Mouse (Mus musculus): ENCODE measurements around the gene Wbp1l. TPM values are rescaled to one million over a fixed set of nuclear protein-coding genes. Genes with fewer than 3 reads are reported as not detected.

Gene Wbp1l
- total and polyA plus RNA-seq, 3 experiments, result 52.9 to 70.0 TPM; not detected in 1

GRCm38 (mm10) chr19:46689460-46690372 is 90.8 kb downstream of the Wbp1l start, which contains the start of gene Borcs7 (continued):
- TF ChIP-seq CTCF (IDR thresholded peaks at IDR 0.05 in 2 of 3, conservative IDR thresholded peaks at IDR 0.05 in 1 of 3; ENCODE audit: control insufficient read depth in 1 of 3, insufficient read depth in 1 of 3, low read depth in 2 of 3, low read length in 3 of 3, poor library complexity in 1 of 3, severe bottlenecking in 1 of 3) (no peak), MEF2A (IDR thresholded peaks at IDR 0.05; ENCODE audit: extremely low read depth, insufficient replicate concordance, low read depth, low read length, poor library complexity, severe bottlenecking) (no peak), CHD1 (IDR thresholded peaks at IDR 0.05; ENCODE audit: low read depth, low read length) (no peak), MYB (IDR thresholded peaks at IDR 0.05; ENCODE audit: low read depth, low read length) (no peak)

DNA sequence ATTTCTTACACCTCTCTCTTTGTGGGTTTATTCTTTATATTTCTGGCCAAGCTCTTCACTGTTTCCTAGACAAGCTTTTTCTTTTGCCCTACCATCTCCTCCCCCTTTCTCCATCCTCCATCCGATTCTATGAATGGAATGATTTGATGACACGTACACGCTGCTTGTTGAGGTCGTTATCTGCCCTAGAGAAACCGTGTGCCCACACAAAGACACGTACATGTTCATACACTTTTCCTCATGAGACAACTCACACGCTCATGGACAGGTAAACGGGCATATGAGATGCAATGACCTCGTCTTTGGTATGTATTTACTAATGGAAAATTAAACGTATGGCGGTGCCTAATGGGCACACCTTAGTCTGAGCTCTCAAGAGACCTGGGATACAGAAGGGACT is 91.5 kb downstream of the Wbp1l start:
- Histone ChIP-seq H3K9me3 (replicated peaks; ENCODE audit: insufficient read depth, low read length) (no peaks in the 10 kb centered on the region), H3K9ac (ENCODE audit: control insufficient read depth, low read depth, low read length, poor library complexity, severe bottlenecking) (peak overlapping the region; percentile 57), H3K27ac (ENCODE audit: control insufficient read depth, low read depth, low read length) (peak overlapping the region; percentile 50), H3K4me3 (ENCODE audit: control insufficient read depth in 1 of 2, insufficient read depth in 1 of 2, low read depth in 2 of 2, low read length in 2 of 2) (peak overlapping the region; percentile 71 to 93), H3K4me1 (ENCODE audit: control insufficient read depth in 1 of 2, insufficient read depth in 2 of 2, low read length in 2 of 2) (peaks cover 9 to 29% of the 10 kb centered on the region in 2 experiments), H3K79me2 (ENCODE audit: control insufficient read depth, insufficient read depth, low read length, poor library complexity) (peaks cover 5% of the 10 kb centered on the region), H3K27me3 (ENCODE audit: control insufficient read depth in 1 of 2, insufficient read depth in 2 of 2, low read length in 2 of 2) (no peaks in the 10 kb centered on the region), H3K36me3 (ENCODE audit: control insufficient read depth in 1 of 2, insufficient read depth in 2 of 2, low read length in 2 of 2) (peaks cover 0 to 21% of the 10 kb centered on the region in 2 experiments; a peak in 2 of 4 replicates)
- TF ChIP-seq KAT2A (conservative IDR thresholded peaks at IDR 0.05; ENCODE audit: low read depth, low read length), result no peak
- TF ChIP-seq MXI1 (IDR thresholded peaks at IDR 0.05; ENCODE audit: low read depth, low read length), result 0 out of 2 replicates have a peak, but pooled peaks have one; percentile 2
- no peak for TF ChIP-seq POLR2AphosphoS5 (IDR thresholded peaks at IDR 0.05; ENCODE audit: borderline replicate concordance, low read depth, low read length)
- no peak for TF ChIP-seq E2F4 (IDR thresholded peaks at IDR 0.05; ENCODE audit: borderline replicate concordance, low read depth, low read length)
- TF ChIP-seq CHD2 (IDR thresholded peaks at IDR 0.05; ENCODE audit: low read length), result no peak
- no peak for TF ChIP-seq UBTF (IDR thresholded peaks at IDR 0.05; ENCODE audit: borderline replicate concordance, insufficient read depth, low read depth, low read length)
- TF ChIP-seq CTCF (IDR thresholded peaks at IDR 0.05 in 2 of 3, conservative IDR thresholded peaks at IDR 0.05 in 1 of 3; ENCODE audit: control insufficient read depth in 1 of 3, insufficient read depth in 1 of 3, low read depth in 2 of 3, low read length in 3 of 3, poor library complexity in 1 of 3, severe bottlenecking in 1 of 3), result no peak
- TF ChIP-seq ZC3H11A (IDR thresholded peaks at IDR 0.05; ENCODE audit: low read depth, low read length), result no peak
- DNase-seq (ENCODE audit: low read depth, low spot score), result no peak

DNA sequence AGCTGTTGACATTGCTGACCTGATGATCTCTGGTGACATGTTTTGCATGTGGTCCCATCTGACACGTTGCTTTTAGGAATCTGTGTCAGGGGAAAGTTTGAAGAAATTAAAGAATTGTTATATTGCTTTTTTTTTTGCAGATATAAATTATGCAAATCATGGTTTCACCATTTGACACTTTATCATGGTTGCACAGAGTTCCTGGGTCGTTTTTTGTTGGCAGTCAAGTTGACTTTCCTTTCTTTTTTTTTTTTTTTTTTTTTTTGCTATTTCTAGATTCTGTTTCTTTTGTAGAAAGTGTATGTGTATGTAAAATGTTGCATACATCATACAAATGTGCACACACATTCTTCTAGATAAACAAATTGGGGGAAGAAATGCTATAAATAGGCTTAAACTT is 92.2 kb downstream of the Wbp1l start:
- peak; percentile 73 for DNase-seq (ENCODE audit: low read depth, low spot score)
- Histone ChIP-seq H3K4me1 (ENCODE audit: control insufficient read depth in 1 of 2, insufficient read depth in 2 of 2, low read length in 2 of 2) (peaks cover 9 to 29% of the 10 kb centered on the region in 2 experiments), H3K27ac (ENCODE audit: control insufficient read depth, low read depth, low read length) (peak overlapping the region; percentile 50), H3K27me3 (ENCODE audit: control insufficient read depth in 1 of 2, insufficient read depth in 2 of 2, low read length in 2 of 2) (no peaks in the 10 kb centered on the region), H3K9ac (ENCODE audit: control insufficient read depth, low read depth, low read length, poor library complexity, severe bottlenecking) (peak overlapping the region; percentile 57), H3K9me3 (replicated peaks; ENCODE audit: insufficient read depth, low read length) (no peaks in the 10 kb centered on the region), H3K79me2 (ENCODE audit: control insufficient read depth, insufficient read depth, low read length, poor library complexity) (peaks cover 5% of the 10 kb centered on the region), H3K36me3 (ENCODE audit: control insufficient read depth in 1 of 2, insufficient read depth in 2 of 2, low read length in 2 of 2) (peaks cover 0 to 21% of the 10 kb centered on the region in 2 experiments; a peak in 2 of 4 replicates), H3K4me3 (ENCODE audit: control insufficient read depth in 1 of 2, insufficient read depth in 1 of 2, low read depth in 2 of 2, low read length in 2 of 2) (peak overlapping the region; percentile 71 to 93)
- TF ChIP-seq ELF1 (IDR thresholded peaks at IDR 0.05; ENCODE audit: low read depth, low read length) (0 out of 2 replicates have a peak, but pooled peaks have one; percentile 31), GATA1 (IDR thresholded peaks at IDR 0.05; ENCODE audit: low read depth, low read length) (peak; percentile 74), TCF12 (IDR thresholded peaks at IDR 0.05; ENCODE audit: low read depth, low read length) (peak; percentile 91), MEF2A (IDR thresholded peaks at IDR 0.05; ENCODE audit: extremely low read depth, insufficient replicate concordance, low read depth, low read length, poor library complexity, severe bottlenecking) (0 out of 2 replicates have a peak, but pooled peaks have one; percentile 51), RCOR1 (IDR thresholded peaks at IDR 0.05; ENCODE audit: low read depth, low read length) (peak; percentile 90), ZNF384 (IDR thresholded peaks at IDR 0.05; ENCODE audit: low read depth, low read length) (peak; percentile 99), JUND (IDR thresholded peaks at IDR 0.05; ENCODE audit: low read depth, low read length) (no peak), TAL1 (IDR thresholded peaks at IDR 0.05; ENCODE audit: low read length) (peak; percentile 63), MAFK (IDR thresholded peaks at IDR 0.05; ENCODE audit: borderline replicate concordance, low read depth, low read length) (peak; percentile 56; the same call in 1 of the 2 replicates), ZKSCAN1 (IDR thresholded peaks at IDR 0.05; ENCODE audit: low read depth, low read length) (peak; percentile 68; the same call in 1 of the 2 replicates), HCFC1 (IDR thresholded peaks at IDR 0.05; ENCODE audit: low read depth, low read length) (no peak; the same call in 1 of the 2 replicates), CHD2 (IDR thresholded peaks at IDR 0.05; ENCODE audit: low read length) (no peak), BHLHE40 (IDR thresholded peaks at IDR 0.05; ENCODE audit: borderline replicate concordance, low read depth, low read length) (0 out of 2 replicates have a peak, but pooled peaks have one; percentile 29), ETS1 (IDR thresholded peaks at IDR 0.05; ENCODE audit: low read depth, low read length) (peak; percentile 80), MXI1 (IDR thresholded peaks at IDR 0.05; ENCODE audit: low read depth, low read length) (peak; percentile 44; the same call in 1 of the 2 replicates), USF1 (IDR thresholded peaks at IDR 0.05; ENCODE audit: low read depth, low read length) (no peak), MYB (IDR thresholded peaks at IDR 0.05; ENCODE audit: low read depth, low read length) (peak; percentile 84)

All from MEL (cell line).